In the genomic region with DNA sequence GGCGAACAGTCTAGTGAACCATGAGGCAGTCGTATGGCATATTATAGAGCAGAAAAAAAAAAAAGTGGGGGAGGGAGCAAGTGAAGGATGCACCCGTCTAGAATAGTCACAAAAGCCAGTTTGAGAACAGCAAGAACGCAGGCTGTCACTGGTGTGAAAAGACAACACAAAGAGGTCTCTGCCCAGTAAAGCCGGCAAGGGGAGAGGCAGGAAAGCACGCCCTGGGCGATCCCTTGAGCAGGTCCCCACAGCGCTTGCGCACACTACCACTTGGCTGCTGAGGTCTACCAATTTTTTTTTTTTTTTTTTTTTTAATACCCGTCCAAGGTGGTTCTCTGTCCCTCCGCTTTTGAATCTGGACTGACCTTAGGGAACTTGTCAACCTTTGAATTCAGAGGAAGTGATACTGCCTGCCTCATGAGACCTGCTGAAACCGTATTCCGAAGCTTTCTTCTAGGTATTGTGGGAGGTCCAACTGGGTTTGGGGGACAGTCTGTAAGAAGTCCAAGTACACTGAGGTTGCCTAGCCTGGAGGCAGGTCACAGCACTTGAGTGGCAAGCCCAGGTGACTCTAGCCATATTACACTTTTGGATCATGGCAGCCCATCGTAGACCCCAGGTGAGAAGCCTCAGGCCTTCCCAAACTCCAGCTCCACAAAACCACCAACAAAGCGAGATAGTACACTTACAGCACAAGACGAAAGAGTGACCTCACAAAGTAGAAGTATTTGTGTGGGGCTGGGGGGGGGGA, we compare ENCODE assay signal across 8 mouse cellular contexts.
DNase-seq lines count a peak whose midpoint lies in the region; ATAC-seq and TF ChIP-seq lines count a peak whose summit lies in the region.

No protein-coding gene starts in this region.

- 0 out of 2 replicates have a peak, but pooled peaks have one; percentile 1 for TF ChIP-seq EP300 in heart, adult 2 months (IDR thresholded peaks at IDR 0.05; ENCODE audit: insufficient read depth, low read depth, low read length)

- H3K4me3 ChIP-seq in layer of hippocampus, adult 2 months, result peak overlapping the region; percentile 64
- peak overlapping the region; percentile 62 for H3K4me3 ChIP-seq in heart, adult 2 months

- intact Hi-C loops in heart, adult 2 months (cut with DNase I), result loop anchor here (2.0 kb wide), 1 partner anchor 15 kb away; no protein-coding TSS in a partner anchor

- peak overlapping the region; percentile 98 for H3K27ac ChIP-seq in layer of hippocampus, adult 2 months
- peak overlapping the region; percentile 90 for H3K27ac ChIP-seq in heart, adult 2 months

- H3K4me1 ChIP-seq in heart, adult 2 months (ENCODE audit: control insufficient read depth, insufficient read depth, low read length), result peaks cover 2% of the 10 kb centered on the region; the same call in 1 of the 2 replicates

- no peaks in the 10 kb centered on the region for H3K27me3 ChIP-seq in heart, adult 2 months (ENCODE audit: control insufficient read depth, insufficient read depth, low read length)

- TF ChIP-seq CTCF in layer of hippocampus, adult 2 months (conservative IDR thresholded peaks at IDR 0.05), result no peak
- TF ChIP-seq CTCF in heart, adult 2 months (IDR thresholded peaks at IDR 0.05), result no peak

- no peaks in the 10 kb centered on the region for H3K79me2 ChIP-seq in heart, adult 2 months (replicated peaks; ENCODE audit: control insufficient read depth, insufficient read depth, low read length)

- WGBS in heart, adult 2 months, result 30% methylated on average over 16 of the region's 16 CpGs

- peak; percentile 67 for TF ChIP-seq POLR2A in heart, adult 2 months (IDR thresholded peaks at IDR 0.05; ENCODE audit: insufficient read depth, low read depth, low read length)

- H3K36me3 ChIP-seq in heart, adult 2 months (ENCODE audit: control insufficient read depth, insufficient read depth, low read length), result no peaks in the 10 kb centered on the region

- peak; percentile 38 for ATAC-seq in megakaryocyte-erythroid progenitor cell, adult 5-6 weeks (replicated peaks; ENCODE audit: low FRiP score, low TSS enrichment, poor library complexity, severe bottlenecking)

- no peak for DNase-seq in layer of hippocampus, adult 2 months (ENCODE audit: low spot score in 2 of 2)
- no peak for DNase-seq in layer of hippocampus, adult 11-12 months (ENCODE audit: low spot score)
- DNase-seq in cerebellum, adult 11-12 months, result peak; percentile 82
- DNase-seq in heart, adult 2 months, result peak; percentile 62 to 66
- peak; percentile 56 for DNase-seq in kidney, postnatal 10 days
- DNase-seq in yolk sac, embryonic 10.5 days (ENCODE audit: low spot score), result no peak
- no peak for DNase-seq in adrenal gland, postnatal 25 days

- H3K9ac ChIP-seq in heart, adult 2 months (ENCODE audit: low read depth, low read length), result peak overlapping the region; percentile 80

Comparison
In these comparisons a context has a peak if more than half of its experiments do, and no peak if none do; other contexts are left out.
1. DNase-seq: peak in cerebellum, adult 11-12 months (single experiment), heart, adult 2 months (2 of 2) and kidney, postnatal 10 days (single experiment); none in layer of hippocampus, adult 2 months (0 of 2), layer of hippocampus, adult 11-12 months (single experiment), yolk sac, embryonic 10.5 days (single experiment) and adrenal gland, postnatal 25 days (single experiment).